ENCODE assay signal across 8 mouse cellular contexts in the genomic region with DNA sequence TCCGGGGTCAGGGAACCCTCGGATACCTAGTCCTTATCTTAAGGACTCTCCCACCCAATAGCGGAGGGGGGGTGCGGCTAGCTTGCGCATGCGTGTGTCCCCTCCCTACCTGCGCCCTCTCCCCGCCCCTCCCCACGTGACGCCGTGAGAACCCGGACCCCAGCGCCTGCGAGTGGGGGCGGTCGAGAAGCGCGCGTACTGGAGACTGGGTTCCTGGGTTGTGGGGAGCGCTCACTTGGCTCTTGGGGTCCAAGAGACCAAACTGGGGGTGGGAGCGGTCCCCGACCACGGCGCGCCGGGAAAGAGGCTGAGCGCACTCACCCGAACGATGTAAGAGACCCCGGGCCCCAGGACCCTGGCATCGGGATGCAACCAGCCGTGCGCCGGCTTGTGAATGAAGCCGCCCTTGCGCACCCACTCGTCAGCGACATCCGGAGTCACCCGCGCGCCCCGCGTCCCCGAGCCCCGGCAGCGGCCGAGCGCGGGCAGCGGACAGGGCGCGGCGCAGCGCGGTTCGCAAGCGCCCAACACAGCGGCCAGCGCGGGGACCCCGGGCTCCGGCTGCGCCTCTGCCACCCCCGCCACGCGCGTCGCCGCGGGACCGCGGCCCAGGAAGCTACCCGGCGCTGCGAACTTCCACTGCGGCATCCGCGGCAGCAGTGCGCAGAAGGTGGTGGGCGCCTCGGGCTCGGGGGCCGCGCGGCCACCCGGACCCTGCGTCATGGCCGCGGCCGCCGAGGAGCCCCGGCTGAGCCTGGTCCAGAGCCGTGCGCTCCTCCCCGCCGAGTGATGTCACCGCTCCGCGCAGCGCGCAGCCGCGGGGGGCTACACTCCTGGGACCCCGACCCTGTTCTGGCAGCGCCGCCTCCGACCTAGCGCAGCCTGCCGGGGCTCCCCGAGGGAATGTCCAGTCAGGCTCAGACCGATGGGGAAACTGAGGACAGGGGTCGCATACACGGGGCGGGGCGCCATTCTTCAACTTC. TPM values are rescaled to one million over a fixed set of nuclear protein-coding genes. Genes with fewer than 3 reads are reported as not detected.
DNase-seq lines count a peak whose midpoint lies in the region; ATAC-seq and TF ChIP-seq lines count a peak whose summit lies in the region.

TSS of gene Shc2 (minus strand) at position 791 of the 983 bp plus-strand sequence.

- peak within 1 kb of the TSS; percentile 77 for H3K27ac ChIP-seq in embryonic facial prominence, embryonic 12.5 days
- H3K27ac ChIP-seq in heart, embryonic 13.5 days (replicated peaks): 0 out of 2 replicates have a peak within 1 kb of the TSS, but pooled peaks have one; percentile 5
- peak within 1 kb of the TSS; percentile 92 for H3K27ac ChIP-seq in midbrain, embryonic 10.5 days (replicated peaks)
- H3K27ac ChIP-seq in stomach, postnatal 0 days (replicated peaks): peak within 1 kb of the TSS; percentile 30; the same call in 1 of the 2 replicates

- no peaks in the 10 kb centered on the region for H3K9me3 ChIP-seq in embryonic facial prominence, embryonic 12.5 days
- no peaks in the 10 kb centered on the region for H3K9me3 ChIP-seq in heart, embryonic 13.5 days
- no peaks in the 10 kb centered on the region for H3K9me3 ChIP-seq in midbrain, embryonic 10.5 days (replicated peaks)
- H3K9me3 ChIP-seq in stomach, postnatal 0 days (ENCODE audit: control insufficient read depth, low read length): no peaks in the 10 kb centered on the region

- H3K9ac ChIP-seq in embryonic facial prominence, embryonic 12.5 days: peak within 1 kb of the TSS; percentile 75
- H3K9ac ChIP-seq in heart, embryonic 13.5 days: peak within 1 kb of the TSS; percentile 84
- H3K9ac ChIP-seq in stomach, postnatal 0 days (ENCODE audit: low read length): peak within 1 kb of the TSS; percentile 66

- H3K4me2 ChIP-seq in embryonic facial prominence, embryonic 12.5 days (replicated peaks): peak within 1 kb of the TSS; percentile 88
- peak within 1 kb of the TSS; percentile 96 for H3K4me2 ChIP-seq in heart, embryonic 13.5 days
- peak within 1 kb of the TSS; percentile 89 for H3K4me2 ChIP-seq in stomach, postnatal 0 days (replicated peaks; ENCODE audit: low read depth)

- H3K27me3 ChIP-seq in embryonic facial prominence, embryonic 12.5 days: peaks cover 7% of the 10 kb centered on the region; the same call in 1 of the 2 replicates
- peaks cover 58% of the 10 kb centered on the region for H3K27me3 ChIP-seq in heart, embryonic 13.5 days (replicated peaks)
- H3K27me3 ChIP-seq in midbrain, embryonic 10.5 days (ENCODE audit: low read depth, poor library complexity, severe bottlenecking): peaks cover 46% of the 10 kb centered on the region
- H3K27me3 ChIP-seq in stomach, postnatal 0 days (ENCODE audit: control insufficient read depth, insufficient read depth, low read length): peaks cover 6% of the 10 kb centered on the region; the same call in 1 of the 2 replicates

- DNase-seq in urinary bladder, adult 18-20 months (ENCODE audit: low spot score in 2 of 2): peak; percentile 4 to 13
- DNase-seq in urinary bladder, postnatal 10 days (ENCODE audit: low spot score): no peak
- peak; percentile 70 to 79 for DNase-seq in layer of hippocampus, postnatal 25 days (ENCODE audit: extremely low spot score in 1 of 2, low spot score in 1 of 2)
- DNase-seq in midbrain, embryonic 10.5 days (ENCODE audit: low spot score): peak; percentile 77
- DNase-seq in stomach, postnatal 0 days (ENCODE audit: low spot score): peak; percentile 37
- DNase-seq in thymus, postnatal 10 days (ENCODE audit: low spot score in 2 of 2): no peak

- peaks cover 21% of the 10 kb centered on the region for H3K4me1 ChIP-seq in embryonic facial prominence, embryonic 12.5 days
- peaks cover 23% of the 10 kb centered on the region for H3K4me1 ChIP-seq in heart, embryonic 13.5 days
- H3K4me1 ChIP-seq in midbrain, embryonic 10.5 days: peaks cover 58% of the 10 kb centered on the region
- H3K4me1 ChIP-seq in stomach, postnatal 0 days (replicated peaks; ENCODE audit: control insufficient read depth, insufficient read depth): 0 out of 2 replicates have a peak, but pooled peaks cover 6% of the 10 kb centered on the region

- TF ChIP-seq EP300 in stomach, postnatal 0 days (optimal IDR thresholded peaks at IDR 0.05): no peak

- TF ChIP-seq CTCF in stomach, postnatal 0 days (IDR thresholded peaks at IDR 0.05; ENCODE audit: low read depth): no peak

- no peaks in the 10 kb centered on the region for H3K36me3 ChIP-seq in embryonic facial prominence, embryonic 12.5 days
- no peaks in the 10 kb centered on the region for H3K36me3 ChIP-seq in heart, embryonic 13.5 days
- no peaks in the 10 kb centered on the region for H3K36me3 ChIP-seq in midbrain, embryonic 10.5 days
- no peaks in the 10 kb centered on the region for H3K36me3 ChIP-seq in stomach, postnatal 0 days (ENCODE audit: control insufficient read depth, insufficient read depth, low read length)

- H3K4me3 ChIP-seq in embryonic facial prominence, embryonic 12.5 days: peak within 1 kb of the TSS; percentile 88
- H3K4me3 ChIP-seq in heart, embryonic 13.5 days: peak within 1 kb of the TSS; percentile 75
- peak within 1 kb of the TSS; percentile 91 for H3K4me3 ChIP-seq in midbrain, embryonic 10.5 days
- peak within 1 kb of the TSS; percentile 59 for H3K4me3 ChIP-seq in stomach, postnatal 0 days (ENCODE audit: low read depth, low read length)

- ATAC-seq in embryonic facial prominence, embryonic 12.5 days (ENCODE audit: insufficient number of reproducible peaks, insufficient read depth, low FRiP score, low TSS enrichment): peak; percentile 87
- ATAC-seq in heart, embryonic 13.5 days (ENCODE audit: extremely low read depth, insufficient number of reproducible peaks, low FRiP score, low TSS enrichment): no peak
- peak; percentile 40; the same call in 1 of the 2 replicates for ATAC-seq in stomach, postnatal 0 days (ENCODE audit: low FRiP score, low TSS enrichment)

- WGBS in embryonic facial prominence, embryonic 12.5 days: under 1% methylated on average over 115 of the region's 116 CpGs
- under 1% methylated on average over 110 of the region's 116 CpGs for WGBS in heart, embryonic 13.5 days
- under 1% methylated on average over 116 of the region's 116 CpGs for WGBS in midbrain, embryonic 10.5 days
- under 1% methylated on average over 66 of the region's 116 CpGs for WGBS in stomach, postnatal 0 days

RNA-seq across cellular contexts. Expression of gene Shc2, which starts in this region (rescaled TPM):
- polyA plus RNA-seq in embryonic facial prominence, embryonic 12.5 days (2016; fragmentation: Nextera tagmentation; extraction: Ambion mirVana): 26.2 and 27.2 TPM in 2 replicates
- polyA plus RNA-seq in heart, embryonic 13.5 days (2015; fragmentation: Nextera tagmentation; extraction: Ambion mirVana): 1.9 and 2.6 TPM in 2 replicates
- 10 to 100 TPM; 39.2 to 48.2 TPM for total RNA-seq in layer of hippocampus, postnatal 25 days (2021)
- 18.5 and 20.1 TPM in 2 replicates for polyA plus RNA-seq in midbrain, embryonic 10.5 days (2016; fragmentation: Nextera tagmentation; extraction: Ambion mirVana)
- polyA plus RNA-seq in stomach, postnatal 0 days (2015; fragmentation: Nextera tagmentation; extraction: Ambion mirVana): 2.7 and 3.3 TPM in 2 replicates

Comparison
In these comparisons a context has a peak if more than half of its experiments do, and no peak if none do; other contexts are left out.
1. DNase-seq: peak in urinary bladder, adult 18-20 months (2 of 2), layer of hippocampus, postnatal 25 days (2 of 2), midbrain, embryonic 10.5 days (single experiment) and stomach, postnatal 0 days (single experiment); none in urinary bladder, postnatal 10 days (single experiment) and thymus, postnatal 10 days (0 of 2).
2. H3K27ac ChIP-seq: peak in every context shown above with its lines; median percentile 92 in midbrain, embryonic 10.5 days; 77 in embryonic facial prominence, embryonic 12.5 days; 30 in stomach, postnatal 0 days; 5 in heart, embryonic 13.5 days.
3. Peak in every context shown above with its lines, with median percentiles within 50 percentile points of each other: H3K4me2 ChIP-seq, H3K4me3 ChIP-seq and H3K9ac ChIP-seq.